Comparison of ENCODE assay signal across 12 mouse cellular contexts in genomic region chr9:114541279-114541741, GRCm38 (mm10). TPM values are rescaled to one million over a fixed set of nuclear protein-coding genes. Genes with fewer than 3 reads are reported as not detected.
DNase-seq lines count a peak whose midpoint lies in the region; ATAC-seq and TF ChIP-seq lines count a peak whose summit lies in the region.
"Had no signal": no experiment of that assay in that cellular context is flagged by ENCODE, and none has a peak within 500 bp of the region (broad histone marks: within the 10 kb centered on the region; RNA-seq: fewer than 3 reads in every experiment).

No protein-coding gene starts in this region.

- H3K36me3 ChIP-seq in E14TG2a.4 (ENCODE audit: insufficient read depth, low read length): peaks cover 82% of the 10 kb centered on the region
- H3K36me3 ChIP-seq in heart, adult 2 months (ENCODE audit: control insufficient read depth, insufficient read depth, low read length): no peaks in the 10 kb centered on the region
- no peaks in the 10 kb centered on the region for H3K36me3 ChIP-seq in limb, embryonic 11.5 days (ENCODE audit: control insufficient read depth, insufficient read depth, low read length)
- H3K36me3 ChIP-seq in thymus, adult 2 months (ENCODE audit: control insufficient read depth, insufficient read depth, low read length): no peaks in the 10 kb centered on the region
- H3K36me3 ChIP-seq: forebrain, embryonic 15.5 days had no signal

- H3K4me3 ChIP-seq in E14TG2a.4 (replicated peaks; ENCODE audit: low read length): peak overlapping the region; percentile 39
- no peak overlapping the region for H3K4me3 ChIP-seq in heart, adult 2 months
- H3K4me3 ChIP-seq in limb, embryonic 11.5 days (ENCODE audit: low read depth, low read length): no peak overlapping the region
- H3K4me3 ChIP-seq in thymus, adult 2 months (ENCODE audit: control insufficient read depth, insufficient read depth, low read length): no peak overlapping the region
- H3K4me3 ChIP-seq: forebrain, embryonic 15.5 days had no signal

- H3K27me3 ChIP-seq in E14TG2a.4 (ENCODE audit: insufficient read depth, low read length): no peaks in the 10 kb centered on the region
- no peaks in the 10 kb centered on the region for H3K27me3 ChIP-seq in heart, adult 2 months (ENCODE audit: control insufficient read depth, insufficient read depth, low read length)
- H3K27me3 ChIP-seq in limb, embryonic 11.5 days (ENCODE audit: control insufficient read depth, insufficient read depth, low read length): no peaks in the 10 kb centered on the region
- H3K27me3 ChIP-seq in thymus, adult 2 months (ENCODE audit: control insufficient read depth, insufficient read depth, low read length): no peaks in the 10 kb centered on the region

- H3K27ac ChIP-seq in heart, adult 2 months: no peak overlapping the region
- no peak overlapping the region for H3K27ac ChIP-seq in limb, embryonic 11.5 days (replicated peaks; ENCODE audit: low read depth, low read length)
- no peak overlapping the region for H3K27ac ChIP-seq in thymus, adult 2 months (ENCODE audit: control insufficient read depth, insufficient read depth, low read length)
- H3K27ac ChIP-seq: forebrain, embryonic 15.5 days had no signal

- intact Hi-C loops in heart, adult 2 months (cut with DNase I): no loop called here

- no peaks in the 10 kb centered on the region for H3K79me2 ChIP-seq in heart, adult 2 months (replicated peaks; ENCODE audit: control insufficient read depth, insufficient read depth, low read length)

- no peak overlapping the region for H3K9ac ChIP-seq in heart, adult 2 months (ENCODE audit: low read depth, low read length)
- no peak overlapping the region for H3K9ac ChIP-seq in limb, embryonic 11.5 days (ENCODE audit: low read length)
- H3K9ac ChIP-seq: forebrain, embryonic 15.5 days had no signal

- 0 out of 2 replicates have a peak overlapping the region, but pooled peaks have one; percentile 10 for H3K4me2 ChIP-seq in limb, embryonic 11.5 days (ENCODE audit: low read depth, severe bottlenecking)
- H3K4me2 ChIP-seq: forebrain, embryonic 15.5 days had no signal

- DNase-seq in adrenal gland, adult (ENCODE audit: inconsistent age in 2 of 2, low spot score in 1 of 2): peak; percentile 8 to 27
- no peak for DNase-seq in adrenal gland, postnatal 14 days
- peak; percentile 30 to 55 for DNase-seq in heart, adult 2 months
- no peak for DNase-seq in limb, embryonic 11.5 days (ENCODE audit: low spot score)
- DNase-seq in Muller cell, postnatal 12 days (ENCODE audit: inconsistent ontology term): no peak
- DNase-seq in gastrocnemius, postnatal 25 days: no peak
- no peak for DNase-seq in thymus, adult 2 months
- DNase-seq: cerebellum, postnatal 10 days; kidney, adult 11 months had no signal

- no peak for TF ChIP-seq EP300 in heart, adult 2 months (IDR thresholded peaks at IDR 0.05; ENCODE audit: insufficient read depth, low read depth, low read length)

- TF ChIP-seq POLR2A in heart, adult 2 months (IDR thresholded peaks at IDR 0.05; ENCODE audit: insufficient read depth, low read depth, low read length): no peak
- no peak for TF ChIP-seq POLR2A in thymus, adult 2 months (IDR thresholded peaks at IDR 0.05; ENCODE audit: control insufficient read depth, extremely low read depth, insufficient read depth, low read length, poor library complexity)

- H3K4me1 ChIP-seq in E14TG2a.4 (replicated peaks; ENCODE audit: low read depth, low read length): peaks cover 100% of the 10 kb centered on the region
- H3K4me1 ChIP-seq in heart, adult 2 months (ENCODE audit: control insufficient read depth, insufficient read depth, low read length): no peaks in the 10 kb centered on the region
- H3K4me1 ChIP-seq in limb, embryonic 11.5 days (ENCODE audit: control insufficient read depth, insufficient read depth, low read length): peaks cover 59% of the 10 kb centered on the region
- peaks cover 17% of the 10 kb centered on the region for H3K4me1 ChIP-seq in thymus, adult 2 months (replicated peaks; ENCODE audit: control insufficient read depth, insufficient read depth, low read length)

- ATAC-seq in limb, embryonic 11.5 days (ENCODE audit: insufficient number of reproducible peaks, low FRiP score, low TSS enrichment, low read depth): no peak
- ATAC-seq: forebrain, embryonic 15.5 days had no signal

- TF ChIP-seq CTCF in E14TG2a.4 (conservative IDR thresholded peaks at IDR 0.05; ENCODE audit: low read length): no peak
- TF ChIP-seq CTCF in heart, adult 2 months (IDR thresholded peaks at IDR 0.05): no peak
- no peak for TF ChIP-seq CTCF in thymus, adult 2 months (IDR thresholded peaks at IDR 0.05; ENCODE audit: borderline replicate concordance, control insufficient read depth, extremely low read depth, insufficient read depth, low read length, poor library complexity)

- no peaks in the 10 kb centered on the region for H3K9me3 ChIP-seq in E14TG2a.4 (ENCODE audit: low read length)
- no peaks in the 10 kb centered on the region for H3K9me3 ChIP-seq in limb, embryonic 11.5 days (ENCODE audit: control insufficient read depth, low read length)
- H3K9me3 ChIP-seq: forebrain, embryonic 15.5 days had no signal

- WGBS in heart, adult 2 months: 33% methylated on average over 1 of the region's 1 CpGs
- WGBS in limb, embryonic 11.5 days: 55% methylated on average over 1 of the region's 1 CpGs
- 78% methylated on average over 1 of the region's 1 CpGs for WGBS in thymus, adult 2 months

RNA-seq across cellular contexts. Expression of gene Trim71, which starts 22.9 kb away (rescaled TPM):
- 0.04 TPM in 1 of 2 replicates, not detected in the other for total RNA-seq in adrenal gland, postnatal 14 days (2021)
- total RNA-seq in heart, adult 2 months (2021): not detected
- polyA plus RNA-seq in heart, adult 2 months (2012; rRNA removed): not detected in 2 replicates
- 3.7 and 4.0 TPM in 2 replicates for polyA plus RNA-seq in limb, embryonic 11.5 days (2014; fragmentation: Nextera tagmentation; extraction: Ambion mirVana)
- not detected for total RNA-seq in gastrocnemius, postnatal 25 days (2021)
- polyA plus RNA-seq in thymus, adult 2 months (2012; rRNA removed): 0.03 TPM in 1 of 2 replicates, not detected in the other

RNA-seq across cellular contexts. Expression of gene C130032M10Rik, which starts 25.8 kb away (rescaled TPM):
- total RNA-seq in adrenal gland, postnatal 14 days (2021): not detected in 2 replicates
- not detected for total RNA-seq in heart, adult 2 months (2021)
- not detected in 2 replicates for polyA plus RNA-seq in heart, adult 2 months (2012; rRNA removed)
- polyA plus RNA-seq in limb, embryonic 11.5 days (2014; fragmentation: Nextera tagmentation; extraction: Ambion mirVana): 0.37 and 0.67 TPM in 2 replicates
- not detected for total RNA-seq in gastrocnemius, postnatal 25 days (2021)
- not detected in 2 replicates for polyA plus RNA-seq in thymus, adult 2 months (2012; rRNA removed)
- total RNA-seq: left cerebral cortex, postnatal 10 days had no signal
- polyA plus RNA-seq: forebrain, embryonic 15.5 days had no signal

RNA-seq across cellular contexts. Expression of gene Ccr4, which starts 36.6 kb away (rescaled TPM):
- total RNA-seq in adrenal gland, postnatal 14 days (2021): not detected in 2 replicates
- not detected for total RNA-seq in heart, adult 2 months (2021)
- polyA plus RNA-seq in heart, adult 2 months (2012; rRNA removed): not detected in 2 replicates
- 0.07 and 0.08 TPM in 2 replicates for polyA plus RNA-seq in limb, embryonic 11.5 days (2014; fragmentation: Nextera tagmentation; extraction: Ambion mirVana)
- total RNA-seq in gastrocnemius, postnatal 25 days (2021): not detected
- polyA plus RNA-seq in thymus, adult 2 months (2012; rRNA removed): 88.6 and 94.5 TPM in 2 replicates
- total RNA-seq: left cerebral cortex, postnatal 10 days had no signal
- polyA plus RNA-seq: forebrain, embryonic 15.5 days had no signal

Comparison
In these comparisons a context has a peak if more than half of its experiments do, and no peak if none do; other contexts are left out.
1. DNase-seq: peak in adrenal gland, adult (2 of 2) and heart, adult 2 months (2 of 2); none in adrenal gland, postnatal 14 days (single experiment), limb, embryonic 11.5 days (single experiment), Muller cell, postnatal 12 days (single experiment), gastrocnemius, postnatal 25 days (single experiment) and thymus, adult 2 months (single experiment).